Mouse (Mus musculus) v-Abl transformed pro-B cells (cell line): Measurements from ENCODE around the gene Ago1.

Source experiments
- in situ Hi-C, 2 experiments: fragments of 400-800 bp; cut with MboI; formaldehyde crosslinking; loops; one replicate each; pipeline ENCODE4 v1.15.1; 2025; ENCODE audit not compliant: unreplicated experiment in 2 of 2

Ago1 gene

DNA sequence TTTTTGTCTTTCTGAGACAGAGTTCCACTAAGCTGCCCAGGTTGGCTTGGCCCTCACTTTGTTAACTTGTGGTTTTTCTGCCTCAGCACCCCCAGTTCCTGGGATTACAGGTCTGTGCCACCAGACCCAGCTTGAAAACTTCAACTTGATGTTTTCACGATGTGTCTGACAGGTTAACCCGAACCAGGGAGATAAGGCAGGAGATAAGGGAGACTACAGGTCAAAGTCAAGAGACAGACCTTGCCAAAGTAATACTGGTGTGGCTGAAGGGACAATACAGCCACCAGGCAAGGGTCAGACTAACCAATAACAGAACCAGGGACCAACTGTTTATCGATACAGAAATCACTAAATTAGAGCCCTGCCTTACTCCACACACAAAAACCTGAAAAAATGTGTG is 11.9 kb upstream of the Ago1 start:
- in situ Hi-C loops = no loop called here

DNA sequence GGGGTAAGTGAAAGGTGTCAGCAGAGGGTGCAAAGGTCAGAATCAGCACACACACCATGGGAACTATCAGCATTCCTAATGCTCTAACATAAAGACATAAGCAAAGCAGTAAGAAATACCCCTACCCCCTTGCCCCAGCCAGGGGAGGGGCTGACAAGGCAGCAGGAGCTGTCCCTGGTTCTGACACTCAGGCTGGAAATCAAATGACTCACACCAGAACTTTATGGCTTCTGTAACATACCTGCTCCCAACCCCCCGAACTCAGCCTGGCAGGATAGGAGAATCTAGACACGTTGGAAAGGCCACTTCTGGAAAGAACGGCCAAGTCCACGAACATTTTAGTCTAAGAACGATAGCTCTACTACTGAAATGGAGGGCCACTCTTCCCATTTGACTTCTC is 4.6 kb upstream of the Ago1 start:
- in situ Hi-C loops = no loop called here

DNA sequence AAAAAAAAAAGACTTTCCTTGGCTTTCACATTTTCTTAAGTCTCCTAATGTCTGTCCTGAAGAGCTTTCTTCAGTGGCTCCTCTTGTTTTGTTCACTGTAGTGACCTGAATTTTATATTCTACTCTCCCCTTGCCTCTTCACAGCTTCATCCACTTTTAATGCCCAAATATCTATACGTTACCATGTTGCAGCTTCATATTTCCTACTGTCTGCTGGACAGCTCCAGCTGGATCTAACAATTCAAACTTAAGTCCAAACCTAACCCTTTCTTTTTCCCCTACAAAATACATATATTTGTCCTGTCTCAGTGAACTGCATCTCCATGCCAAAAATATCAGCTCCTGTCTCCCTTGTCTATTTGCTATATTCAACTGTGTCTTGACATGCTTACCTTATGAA is 951 bp upstream of the Ago1 start:
- in situ Hi-C loops = loop anchor here in 1 of 2 experiments (5.0 kb wide), 1 partner anchor 68 kb away; no protein-coding TSS in a partner anchor

DNA sequence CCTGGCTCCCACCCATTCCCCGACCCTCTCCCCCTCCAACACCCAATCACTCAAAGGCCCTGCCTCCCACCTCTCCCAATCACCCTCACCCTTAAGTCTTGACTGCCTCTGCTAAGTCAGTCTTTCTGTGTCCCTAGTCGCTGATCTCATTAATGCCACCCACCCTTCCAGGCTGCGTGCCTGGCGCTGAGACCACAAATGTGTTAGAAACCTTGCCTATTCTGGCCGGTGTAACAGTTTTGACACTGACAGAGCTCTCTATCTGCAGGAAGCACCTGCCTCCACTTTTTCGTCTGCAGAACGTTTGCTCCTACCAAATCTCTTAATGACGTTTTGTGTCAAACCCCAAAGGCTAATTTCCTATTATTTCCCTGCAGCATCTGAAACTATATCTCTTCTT is 542 bp upstream of the Ago1 start:
- in situ Hi-C loops = loop anchor here in 1 of 2 experiments (5.0 kb wide), 1 partner anchor 68 kb away; no protein-coding TSS in a partner anchor

DNA sequence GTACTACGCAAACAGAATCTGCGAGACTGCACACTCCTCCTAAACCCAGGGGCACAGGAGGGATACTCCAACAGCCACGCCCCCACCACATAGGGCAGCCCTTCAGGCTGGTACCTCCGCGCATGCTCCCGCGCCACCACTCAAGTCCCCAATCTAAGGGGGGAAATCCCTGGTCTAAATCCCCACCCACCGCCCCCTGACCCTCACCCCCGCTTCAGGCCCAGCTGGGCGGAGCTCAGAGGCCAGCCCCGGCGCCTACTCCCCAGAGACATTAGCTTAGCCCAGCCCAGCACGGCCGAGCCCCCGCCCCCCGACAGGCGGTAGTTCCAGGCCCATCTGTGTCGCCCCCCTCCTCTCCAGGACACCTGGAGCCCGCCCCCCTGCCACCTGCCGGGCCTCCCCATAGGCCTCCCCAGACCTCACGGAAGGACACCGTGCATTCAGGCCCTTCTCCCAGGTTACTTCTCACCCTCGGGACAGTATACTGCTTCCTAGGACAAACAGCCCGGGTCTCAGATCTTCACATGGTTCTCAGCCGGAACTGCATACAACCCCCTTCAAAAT is 580 bp downstream of the Ago1 start:
- in situ Hi-C loops = loop anchor here in 1 of 2 experiments (5.0 kb wide), 1 partner anchor 69 kb away; no protein-coding TSS in a partner anchor

DNA sequence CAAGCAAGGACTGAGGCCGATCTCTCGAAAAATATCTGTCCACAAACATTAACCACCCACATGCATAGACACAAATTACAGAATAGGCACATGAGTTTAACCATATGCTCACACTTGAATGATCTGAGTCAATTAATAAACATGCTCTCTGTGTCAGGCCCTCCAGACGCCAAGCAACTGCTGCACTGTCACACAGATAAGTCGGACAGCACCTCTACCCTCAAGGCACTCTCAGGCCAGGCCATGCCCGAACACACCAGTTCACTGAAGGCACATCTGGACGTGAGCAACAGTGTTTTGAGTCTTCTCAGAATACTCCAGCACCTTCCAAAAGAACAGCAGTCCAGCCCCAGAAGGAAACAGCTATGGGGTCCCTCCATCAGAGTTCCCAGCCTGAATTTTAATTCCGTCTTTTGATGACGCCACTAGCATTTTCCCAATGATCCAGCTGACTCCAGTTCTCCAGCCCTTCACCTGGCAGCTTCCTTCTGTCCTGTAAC is 2.1 kb downstream of the Ago1 start:
- in situ Hi-C loops = loop anchor here in 1 of 2 experiments (5.0 kb wide), 1 partner anchor 71 kb away; no protein-coding TSS in a partner anchor

DNA sequence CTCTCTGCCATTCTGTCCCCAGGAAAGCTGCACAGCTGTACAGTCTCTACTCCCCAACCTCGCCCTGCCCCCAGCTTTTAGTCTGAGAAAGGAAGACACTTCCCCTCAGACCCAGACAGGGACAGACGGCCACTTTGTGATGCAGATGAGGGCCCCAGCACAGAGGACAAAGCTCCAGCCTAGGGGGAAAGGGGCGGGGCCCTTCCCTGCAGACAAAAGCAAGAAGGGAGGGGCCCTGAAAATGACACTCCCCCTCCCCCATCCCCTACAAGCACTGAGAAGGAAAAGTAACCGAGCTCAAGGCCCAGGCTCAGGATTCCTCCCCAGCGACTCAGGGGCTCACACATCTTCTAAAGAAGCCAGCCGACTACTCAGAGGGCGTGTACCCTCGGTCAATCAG is 2.5 kb downstream of the Ago1 start:
- in situ Hi-C loops = loop anchor here in 1 of 2 experiments (5.0 kb wide), 1 partner anchor 71 kb away; no protein-coding TSS in a partner anchor

DNA sequence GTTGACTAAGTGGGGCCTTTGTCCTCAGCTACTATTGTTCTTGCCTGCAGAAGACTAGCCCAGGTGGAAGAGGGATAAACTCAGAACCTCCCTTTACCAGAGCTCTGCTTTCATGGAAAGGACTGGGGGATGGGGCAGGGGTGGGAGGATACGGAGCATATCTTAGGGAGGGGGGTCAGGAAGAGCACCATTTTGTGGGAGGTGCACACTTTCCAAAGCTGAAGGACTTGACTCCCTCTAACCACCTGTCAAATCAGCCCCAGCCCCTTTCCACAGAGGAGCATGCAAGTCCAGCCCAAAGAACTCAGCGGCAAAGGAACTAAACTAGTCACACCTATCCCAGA is 3.5 kb downstream of the Ago1 start:
- in situ Hi-C loops = loop anchor here in 1 of 2 experiments (5.0 kb wide), 1 partner anchor 72 kb away; no protein-coding TSS in a partner anchor

DNA sequence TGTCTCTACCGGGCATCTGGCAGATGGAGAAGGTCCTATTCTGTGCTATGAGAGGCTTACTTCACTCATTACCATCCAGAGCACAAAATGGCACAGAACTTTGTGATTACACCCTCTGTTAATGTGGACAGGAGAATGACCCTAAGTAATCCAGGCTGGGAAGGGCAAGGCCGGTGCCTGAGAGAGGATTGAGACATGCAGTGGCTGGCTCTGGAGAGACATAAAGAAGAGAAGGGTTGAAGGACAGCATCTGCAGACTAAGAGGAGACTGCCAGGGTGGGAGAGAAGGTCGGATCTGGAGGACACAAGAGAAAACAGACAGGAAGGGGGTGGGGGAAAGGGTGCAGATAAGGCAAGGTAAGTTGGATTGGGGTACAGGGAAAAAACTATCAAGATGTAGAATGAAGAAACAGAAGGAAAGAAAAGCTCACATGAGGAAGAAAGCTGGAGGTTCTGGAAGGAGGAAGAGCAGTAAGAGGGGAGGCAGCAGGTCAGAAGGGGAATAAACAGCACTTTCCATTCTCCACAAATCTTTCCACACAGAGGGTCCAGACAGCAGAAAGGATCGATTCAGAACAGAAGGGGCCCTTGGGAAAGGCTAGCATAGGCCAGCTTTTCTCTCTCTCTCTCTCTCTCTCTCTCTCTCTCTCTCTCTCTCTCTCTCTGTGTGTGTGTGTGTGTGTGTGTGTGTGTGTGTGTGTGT is 4.0 kb downstream of the Ago1 start:
- in situ Hi-C loops = no loop called here

DNA sequence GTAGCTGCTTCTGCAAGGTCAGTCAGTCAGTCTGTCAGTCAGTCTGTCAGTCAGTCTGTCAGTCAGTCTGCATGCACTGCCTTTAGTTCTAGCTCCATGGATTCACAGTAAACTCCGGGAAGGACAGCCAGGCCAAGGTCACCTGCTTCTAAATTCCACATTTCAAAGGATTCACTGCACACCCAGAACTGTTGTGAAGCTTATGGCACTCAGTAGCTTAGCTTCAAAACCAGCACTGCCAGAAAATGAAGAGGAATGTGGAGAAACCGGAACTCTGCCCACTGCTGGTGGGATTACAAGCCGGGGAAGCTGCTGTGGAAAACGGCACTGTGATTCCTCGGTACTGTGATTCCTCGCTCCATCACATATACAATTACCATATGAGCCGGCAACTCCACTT is 12.9 kb downstream of the Ago1 start:
- in situ Hi-C loops = no loop called here

DNA sequence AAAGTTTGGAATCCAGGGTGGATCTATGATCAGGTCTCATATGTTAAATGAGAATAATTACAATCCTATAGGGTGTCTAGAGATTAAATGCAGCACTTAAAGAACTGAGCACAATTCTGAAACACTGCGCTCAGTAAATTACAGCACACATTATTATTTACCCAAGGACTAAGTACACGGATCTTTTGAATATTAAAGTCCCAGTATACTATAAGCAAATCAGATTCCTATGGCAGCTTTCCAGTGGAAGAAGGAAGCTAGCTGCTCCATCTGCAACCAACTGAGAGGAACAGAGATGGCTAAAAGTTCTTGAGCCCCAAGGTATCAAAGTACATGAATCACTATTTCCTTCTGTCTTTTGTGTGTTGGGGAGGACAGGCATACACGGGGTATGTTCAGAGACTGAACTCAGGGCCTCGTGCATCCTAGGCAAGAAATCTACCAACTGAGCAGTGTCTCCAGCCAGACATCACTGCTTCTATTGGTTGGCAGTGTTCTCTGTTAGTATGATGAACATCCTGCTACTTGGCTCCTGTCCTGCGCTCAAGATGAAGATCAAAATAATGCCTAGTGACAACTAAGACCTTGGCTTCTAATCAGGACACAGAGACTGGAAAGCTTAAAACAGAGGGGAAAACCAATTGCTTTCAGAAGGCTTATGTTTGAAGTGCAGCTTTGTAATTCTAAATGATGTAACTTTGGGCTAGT is 13.7 kb downstream of the Ago1 start:
- in situ Hi-C loops = no loop called here

DNA sequence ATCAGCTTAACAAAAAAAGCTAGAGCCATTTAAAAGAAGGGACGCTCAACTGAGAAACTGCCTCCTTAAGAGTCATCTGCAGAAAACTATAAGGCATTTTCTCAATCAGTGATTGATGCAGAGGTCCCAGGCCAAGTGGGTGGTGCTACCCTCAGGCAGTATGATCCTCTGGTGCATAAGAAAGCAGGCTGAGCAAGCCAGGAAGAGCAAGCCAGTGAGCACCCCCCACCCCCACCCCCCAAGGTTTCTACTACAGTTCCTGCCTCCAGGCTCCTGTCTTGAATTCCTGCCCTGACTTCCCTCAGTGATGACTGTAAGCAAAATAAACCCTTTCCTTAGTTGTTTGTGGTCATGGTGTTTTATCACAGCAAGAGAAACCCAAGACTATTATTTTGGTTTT is 18.1 kb downstream of the Ago1 start:
- in situ Hi-C loops = no loop called here

DNA sequence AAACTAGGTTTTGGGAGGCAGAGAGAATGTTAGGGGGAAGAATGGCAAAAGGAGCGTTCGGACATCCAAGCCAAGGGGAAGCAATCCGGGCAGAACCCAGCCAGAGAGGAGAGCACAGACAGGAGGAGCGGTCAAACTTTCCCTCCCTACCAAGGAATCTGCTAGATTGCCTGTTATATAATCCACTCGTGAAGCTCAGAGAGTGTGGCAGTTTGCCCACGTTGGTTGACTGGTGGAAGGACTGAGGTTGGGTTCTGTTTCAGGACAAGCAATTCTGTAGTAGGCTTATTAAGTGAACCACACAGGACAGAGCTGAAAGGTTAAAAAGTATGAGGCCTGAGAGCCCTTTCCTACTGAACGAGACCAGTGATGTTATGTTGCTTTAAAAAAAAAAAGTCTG is 21.3 kb downstream of the Ago1 start:
- in situ Hi-C loops = no loop called here

DNA sequence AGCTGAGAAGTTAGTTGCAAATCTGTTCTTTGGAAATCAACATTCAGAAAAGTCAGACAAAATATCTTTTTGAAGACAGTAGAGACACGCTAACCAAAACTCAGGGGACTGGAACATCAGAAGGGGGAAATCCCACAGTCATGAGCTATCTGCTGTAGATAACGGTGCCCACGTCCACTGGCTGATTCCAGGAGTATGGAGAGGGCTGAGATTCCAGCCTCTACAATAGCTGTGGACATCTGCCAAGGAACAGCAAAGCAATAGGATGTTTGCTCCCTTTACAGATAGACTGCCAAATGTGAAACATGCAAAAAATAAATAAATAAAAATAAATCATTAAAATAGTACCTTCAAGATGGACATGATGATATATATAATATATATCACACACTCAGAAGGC is 23.9 kb downstream of the Ago1 start:
- in situ Hi-C loops = no loop called here

DNA sequence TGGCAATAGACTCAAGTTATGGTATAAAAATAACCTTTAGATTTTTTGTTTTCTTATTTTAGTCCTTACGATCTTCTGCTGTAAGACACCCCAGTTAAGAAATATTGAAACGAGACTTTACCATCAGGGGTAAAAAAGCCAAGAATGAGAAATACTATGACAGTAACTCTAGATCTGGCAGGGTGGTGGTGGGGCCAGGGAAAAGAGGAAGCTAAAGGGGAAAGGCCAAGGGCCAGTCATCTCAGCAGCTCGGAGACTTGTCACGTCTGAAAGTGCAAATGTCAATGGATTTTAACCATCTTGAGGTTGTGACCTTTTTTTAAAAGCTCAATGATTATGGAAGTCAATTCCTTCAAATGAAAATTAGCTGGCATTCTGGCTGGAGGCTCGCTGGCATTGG is 30.1 kb downstream of the Ago1 start:
- in situ Hi-C loops = no loop called here

DNA sequence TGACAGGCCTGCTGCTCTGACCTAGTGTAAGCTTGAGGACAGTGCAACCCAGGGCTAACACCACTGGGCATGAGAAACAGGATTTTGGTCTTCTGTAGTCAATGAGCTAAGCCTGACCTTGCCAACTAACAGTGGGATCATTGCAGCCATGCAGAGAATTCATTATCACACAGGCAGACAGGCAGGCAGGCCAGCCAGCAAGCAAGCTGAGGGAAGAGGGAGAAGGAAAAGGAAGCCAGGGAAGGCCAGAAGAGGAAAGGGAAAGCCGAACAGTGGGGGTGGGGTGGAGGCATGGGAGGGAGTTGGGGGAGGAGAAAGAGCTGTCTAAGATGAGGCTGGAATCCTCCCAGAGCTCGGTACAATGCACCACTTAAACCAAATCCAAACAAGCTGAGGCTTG is 32.1 kb downstream of the Ago1 start:
- in situ Hi-C loops = no loop called here

DNA sequence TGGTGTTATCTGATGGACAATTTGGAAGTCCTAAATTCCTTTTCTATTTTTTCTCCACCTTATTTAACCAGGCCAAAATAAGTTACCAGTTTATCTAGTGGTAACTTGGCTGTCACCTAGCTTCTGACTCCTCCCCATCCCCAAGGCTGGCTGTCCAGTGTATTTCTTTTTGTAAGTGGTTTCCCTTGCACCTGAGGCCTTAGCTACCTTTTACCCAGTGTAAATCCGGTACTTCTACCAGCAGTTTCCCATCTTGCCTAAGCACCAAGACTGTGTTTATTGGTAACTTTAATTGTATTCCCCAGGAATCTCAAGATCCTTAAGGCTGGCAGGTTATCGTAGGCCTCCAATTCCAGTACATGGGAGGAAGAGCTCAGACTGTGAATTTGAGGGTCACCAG is 34.3 kb downstream of the Ago1 start:
- in situ Hi-C loops = no loop called here

DNA sequence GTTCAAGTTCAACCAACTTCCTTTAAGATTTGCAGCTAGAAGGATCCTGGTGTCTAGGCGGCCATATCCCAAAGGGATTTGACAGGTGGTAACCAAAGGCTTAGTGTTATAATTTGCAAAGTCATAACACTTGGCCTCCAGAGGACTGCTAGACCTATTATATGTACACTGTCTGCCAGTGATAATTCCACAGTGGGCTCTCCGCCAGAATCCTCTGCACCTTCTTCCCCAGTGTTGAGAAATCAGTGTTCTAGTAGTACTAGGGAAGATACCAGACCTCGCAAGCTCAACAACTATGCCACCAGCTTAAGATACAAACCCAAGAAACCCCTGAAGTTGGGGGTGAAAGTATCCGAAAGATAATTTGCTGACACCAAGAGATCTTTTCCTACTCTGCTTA is 35.2 kb downstream of the Ago1 start:
- in situ Hi-C loops = no loop called here

DNA sequence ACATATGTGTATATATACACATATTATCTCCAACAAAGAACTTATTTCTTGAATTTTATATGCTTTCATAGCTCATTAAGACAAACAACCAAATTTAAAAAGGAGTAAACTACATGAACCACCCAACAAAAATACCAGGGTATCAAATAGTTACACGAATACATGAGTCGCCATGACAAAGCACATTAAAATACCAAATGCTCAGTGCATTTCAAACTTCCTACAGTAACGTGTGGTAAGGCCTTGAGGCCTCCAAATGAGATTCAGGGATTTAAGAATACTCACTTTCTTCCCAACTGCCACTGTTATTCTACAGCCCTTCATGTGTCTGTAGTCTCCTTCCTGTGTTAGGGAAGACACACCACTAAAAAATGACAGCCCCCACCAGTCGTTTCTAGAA is 36.6 kb downstream of the Ago1 start:
- in situ Hi-C loops = no loop called here

DNA sequence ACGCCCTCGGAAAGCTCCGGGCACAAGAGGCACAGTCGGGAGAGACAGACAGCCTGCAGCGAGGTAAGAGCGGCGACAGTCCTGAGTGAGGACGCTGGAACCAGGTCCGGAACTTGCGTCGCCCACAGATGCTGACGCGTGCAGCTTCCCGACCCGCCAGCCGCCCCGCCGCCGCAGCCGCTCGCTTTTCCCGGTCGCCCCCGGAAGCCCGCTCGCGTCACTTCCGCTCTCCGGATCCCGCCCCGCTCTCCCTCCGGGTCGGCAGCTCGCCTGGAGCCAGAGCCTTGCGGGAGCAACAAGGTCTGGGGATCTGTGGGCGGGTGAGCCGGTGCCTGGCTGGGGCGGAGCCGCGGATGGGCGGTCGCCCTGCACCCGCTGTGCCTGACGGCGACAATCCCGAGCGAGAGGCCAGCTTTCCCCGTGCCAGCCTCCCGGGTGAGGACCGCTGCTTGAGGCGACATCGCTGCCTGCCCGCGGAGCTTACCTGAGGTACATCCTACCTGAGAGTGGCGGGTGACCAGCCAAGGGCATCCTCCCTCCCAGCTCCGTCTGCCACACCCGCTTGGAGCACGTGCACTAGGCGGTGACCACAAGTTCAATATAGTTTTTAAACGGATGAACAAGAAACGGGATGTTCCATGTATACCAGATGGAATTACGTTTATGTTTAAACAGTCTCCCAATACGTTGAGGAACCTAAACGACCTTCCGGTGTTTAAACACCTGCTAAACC is 38.9 kb downstream of the Ago1 start, which contains the start of gene Ago3:
Ago3 (minus strand) TSS at position 210 of the 733 bp plus-strand sequence.
- in situ Hi-C loops = no loop called here
